Mouse (Mus musculus) lung, postnatal 0 days (tissue): Measurements from ENCODE around the gene Stam2.

Experiments used
- CTCF ChIP-seq: IDR thresholded peaks from 2 replicates; pipeline ENCODE4 v1.5.1; 2016; ENCODE audit warnings: antibody characterized with exemption, mild to moderate bottlenecking
- EP300 ChIP-seq: IDR thresholded peaks from 2 replicates; pipeline ENCODE4 v1.6.1; 2016; ENCODE audit warnings: antibody characterized with exemption, mild to moderate bottlenecking, control low read depth

DNA sequence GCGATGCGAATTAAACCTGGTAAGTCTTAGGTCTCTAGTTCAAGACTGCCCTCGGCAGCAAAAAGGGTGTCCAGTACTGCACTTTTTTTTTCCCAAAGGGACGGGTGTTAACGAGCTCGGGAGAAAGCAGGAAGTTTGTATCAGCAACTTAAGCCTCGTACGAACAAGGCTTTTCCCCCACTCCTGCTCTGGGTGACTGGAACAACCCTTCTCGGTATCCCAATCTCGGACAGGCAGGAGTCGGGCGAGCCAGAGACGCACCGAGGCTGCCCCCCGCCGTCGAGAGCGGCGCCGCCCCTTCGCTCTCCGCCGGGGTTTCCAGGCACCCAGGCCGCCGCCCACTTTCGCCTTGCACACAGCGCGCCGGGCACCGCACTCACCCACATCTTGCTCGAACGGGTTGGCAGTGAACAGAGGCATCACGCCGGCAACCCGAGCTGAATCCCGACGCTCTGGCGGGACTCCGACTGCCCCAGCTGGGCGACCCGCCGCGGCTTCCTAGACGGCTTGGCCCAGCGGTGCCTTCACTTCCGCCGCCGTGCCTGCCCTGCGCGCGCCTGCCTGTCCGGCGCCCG is 313 bp downstream of the Stam2 start:
- TF ChIP-seq CTCF (peak; percentile 38), EP300 (no peak)
